Mouse (Mus musculus): ENCODE results near the gene Snx29.
"Not testable (repeated sequence)": the region's sequence is repeated elsewhere in the genome, so short reads cannot be mapped to it uniquely, and the experiment has no call there.

Snx29 gene

DNA sequence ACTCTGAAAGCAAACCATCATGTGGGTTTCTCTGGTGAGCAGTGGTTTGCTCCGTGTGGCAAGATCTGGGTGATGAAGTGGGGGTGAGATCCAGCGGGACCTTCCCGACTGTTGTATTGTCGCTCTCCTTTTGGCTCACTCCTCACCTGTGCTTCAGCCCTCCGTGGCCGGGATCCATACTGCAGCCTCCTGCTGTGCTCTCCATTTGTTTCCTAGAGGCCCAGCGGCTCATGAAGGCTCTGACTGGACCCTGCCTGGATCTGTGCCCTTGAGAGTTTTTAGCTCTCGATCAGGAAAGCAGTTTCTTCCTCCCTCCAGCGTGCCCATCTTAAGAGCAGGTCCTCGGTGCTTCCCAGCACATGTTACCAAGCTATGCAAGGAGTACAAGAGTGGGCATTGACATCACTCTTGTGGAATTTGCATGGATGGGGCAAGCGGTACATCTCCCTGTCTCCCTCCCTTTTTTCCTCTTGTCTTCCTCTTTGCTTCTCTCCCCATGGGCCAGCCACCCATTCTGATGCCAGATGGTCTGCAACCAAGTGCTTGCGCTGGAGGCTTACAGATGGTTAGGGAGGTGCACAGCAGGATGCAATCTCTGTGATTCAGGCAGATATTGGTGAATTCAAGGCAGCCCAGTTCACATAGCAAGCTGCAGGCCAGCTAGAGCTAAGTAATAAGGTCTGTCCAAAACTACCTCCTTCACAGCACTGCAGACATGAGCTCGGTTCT is 207.9 kb downstream of the Snx29 start:
- in situ Hi-C loops (cut with MboI, MseI), result no loop called here

DNA sequence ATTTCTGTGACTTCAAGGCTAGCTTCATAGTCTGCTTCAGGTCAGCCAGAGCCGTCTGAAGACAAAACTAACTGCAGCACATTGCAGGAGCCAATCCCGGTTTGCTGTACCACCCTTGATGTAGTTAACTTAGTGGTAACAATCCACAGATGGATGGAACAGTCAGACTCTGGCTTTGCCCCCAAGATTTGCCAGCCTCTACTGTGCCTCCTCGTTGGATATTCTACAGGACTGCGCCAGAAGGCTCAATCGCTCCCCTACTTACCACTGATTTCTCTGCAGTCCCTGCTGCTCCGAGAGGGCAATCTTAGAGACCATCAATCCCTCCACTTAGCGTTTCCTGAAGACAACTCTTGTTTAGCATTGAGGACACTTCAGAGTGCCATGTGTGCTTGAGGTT is 208.7 kb downstream of the Snx29 start:
- in situ Hi-C loops (cut with MboI, MseI), result no loop called here

DNA sequence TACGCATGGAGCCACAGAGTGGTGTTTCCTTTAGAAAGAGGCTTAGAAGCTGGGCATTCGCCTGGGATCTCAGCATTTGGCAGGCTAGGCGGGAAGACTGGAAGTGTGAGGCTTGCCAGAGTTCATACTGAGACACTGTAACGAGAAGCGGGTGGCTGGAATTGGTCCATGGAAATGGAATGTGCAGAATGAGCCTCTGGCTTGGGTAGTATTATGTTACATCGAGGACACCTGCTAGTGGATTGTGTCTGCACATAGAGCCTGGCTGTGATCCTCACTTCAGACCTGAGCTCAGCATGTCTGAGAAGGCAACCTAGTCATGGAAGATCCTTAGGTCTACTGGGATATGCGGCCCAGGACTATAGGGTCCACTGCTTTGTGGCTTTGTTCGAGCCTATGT is 209.9 kb downstream of the Snx29 start:
- in situ Hi-C loops (cut with MboI, MseI), result no loop called here

DNA sequence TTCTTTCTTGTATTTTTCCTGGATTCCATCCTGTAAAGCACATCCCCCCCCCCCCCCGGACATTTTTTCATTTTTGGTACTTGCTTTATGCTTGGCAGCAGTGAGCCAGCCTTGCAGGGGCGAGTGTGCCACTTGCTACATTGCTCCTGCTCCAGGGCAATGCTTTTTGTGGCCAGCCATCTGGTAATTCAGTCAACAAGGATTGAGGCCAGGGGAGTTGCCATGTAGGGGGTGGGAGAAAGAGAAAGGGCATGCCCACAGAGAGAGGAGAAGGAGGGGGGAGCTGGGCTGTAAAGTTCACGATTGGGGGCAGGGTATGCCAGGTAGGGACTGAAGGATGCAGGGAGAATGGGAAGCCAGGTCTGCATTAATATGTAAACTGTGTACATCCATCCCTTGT is 210.7 kb downstream of the Snx29 start:
- in situ Hi-C loops (cut with MboI, MseI), result no loop called here

DNA sequence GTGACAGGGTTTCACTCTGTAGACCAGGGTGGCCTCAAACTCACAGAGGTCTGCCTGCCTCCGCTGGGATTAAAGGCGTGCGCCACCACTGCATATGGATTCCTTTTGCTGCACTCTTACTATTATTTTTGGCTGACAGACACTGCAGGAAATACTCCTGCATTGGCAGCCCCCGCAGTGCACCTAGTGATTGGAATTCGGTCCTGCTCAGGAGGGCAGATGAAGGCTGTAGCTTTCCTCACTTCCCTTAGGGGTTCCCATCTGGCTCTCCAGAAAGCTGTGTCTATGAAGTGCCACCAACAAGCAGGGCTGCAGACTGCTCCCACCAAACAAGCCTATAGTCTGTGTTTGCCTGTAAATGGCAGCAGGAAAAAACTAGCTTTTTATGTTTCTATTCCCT is 215.0 kb downstream of the Snx29 start:
- in situ Hi-C loops (cut with MboI, MseI), result no loop called here

DNA sequence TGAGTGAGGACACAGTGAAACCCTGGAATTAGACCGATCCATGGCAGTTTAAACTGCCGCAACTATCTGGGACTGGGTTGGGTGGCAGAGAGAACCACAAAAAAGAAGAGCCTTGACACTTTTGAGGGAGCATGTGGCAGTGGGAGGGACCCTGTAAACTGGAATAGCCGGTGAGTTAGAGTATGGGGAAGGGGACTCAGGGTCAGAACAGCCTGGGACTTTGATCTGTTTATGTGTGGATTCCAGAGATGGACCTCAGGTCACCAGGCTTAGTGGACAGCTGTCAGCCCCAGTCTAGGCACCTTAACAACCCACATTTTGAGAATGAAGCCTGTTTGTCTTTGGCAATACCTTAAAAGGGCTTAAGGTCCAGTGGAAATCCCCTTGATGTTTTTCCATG is 215.5 kb downstream of the Snx29 start:
- in situ Hi-C loops (cut with MboI, MseI), result no loop called here

DNA sequence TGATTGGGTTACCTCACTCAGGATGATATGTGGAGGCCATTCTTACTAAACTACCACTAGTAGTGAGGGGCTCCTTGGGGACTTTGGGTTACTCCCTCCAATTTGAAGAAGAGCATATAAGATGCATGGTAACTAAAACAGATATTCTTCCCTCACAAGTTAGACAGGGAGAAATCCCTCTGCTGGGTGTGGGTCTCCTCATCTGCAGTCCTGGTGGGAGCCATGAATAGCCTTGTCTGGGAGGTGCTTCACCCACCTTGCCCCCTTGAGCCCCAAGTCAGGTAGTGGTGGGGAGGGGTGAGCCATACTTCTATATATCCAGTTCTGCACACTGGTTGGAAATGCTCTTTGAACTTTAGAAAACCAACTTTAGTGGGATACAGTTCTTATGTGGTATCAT is 218.3 kb downstream of the Snx29 start:
- in situ Hi-C loops (cut with MboI, MseI), result no loop called here

DNA sequence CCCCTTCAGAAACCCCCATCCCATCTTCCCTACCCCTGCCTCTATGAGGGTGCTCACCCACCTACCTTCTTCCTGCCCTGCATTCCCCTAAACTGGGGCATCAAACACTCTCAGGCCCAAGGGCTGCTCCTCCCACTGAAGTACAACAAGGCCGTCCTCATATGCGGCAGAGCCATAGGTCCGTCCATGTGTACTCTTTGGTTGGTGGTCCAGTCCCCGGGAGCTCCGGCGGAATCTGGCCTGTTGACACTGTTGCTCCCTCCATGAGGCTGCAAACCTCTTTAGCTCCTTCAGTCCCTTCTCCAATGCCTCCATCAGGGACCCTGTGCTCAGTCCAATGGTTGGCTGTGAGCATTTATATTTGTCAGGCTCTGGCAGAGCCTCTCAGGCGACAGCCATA is 219.1 kb downstream of the Snx29 start:
- in situ Hi-C loops (cut with MboI, MseI), result no loop called here

DNA sequence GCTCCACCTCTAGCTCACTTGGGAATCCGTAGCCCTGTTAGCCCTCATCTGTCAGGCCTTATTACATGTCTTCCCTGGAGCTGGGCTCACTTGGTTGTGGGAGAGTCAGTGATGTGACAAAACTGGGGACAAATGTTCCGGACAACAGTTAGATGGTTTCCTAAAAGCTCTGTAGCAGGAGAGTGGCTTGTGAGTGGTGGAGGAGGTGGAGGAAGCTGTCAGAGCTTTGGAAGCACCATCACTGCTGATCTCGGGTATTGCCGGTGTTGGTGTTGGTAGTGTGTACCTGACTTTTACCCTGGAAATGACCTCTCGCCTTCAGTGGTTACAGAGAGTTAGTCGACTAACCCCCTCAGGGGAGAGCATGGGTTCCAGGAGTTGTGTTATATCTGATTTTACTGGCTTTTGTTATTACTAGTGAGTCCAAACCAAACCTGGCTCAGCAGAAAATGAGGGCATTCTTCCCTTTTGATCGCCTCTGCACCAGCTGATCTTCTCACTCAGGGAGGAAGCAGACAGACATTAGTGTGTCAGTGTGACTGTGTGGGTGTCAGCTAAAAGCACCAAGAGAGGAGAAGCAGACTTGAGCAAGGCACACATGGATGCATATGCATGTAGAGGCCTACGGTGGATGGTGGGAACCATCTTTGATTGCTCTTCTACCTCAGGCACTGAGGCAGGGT is 227.5 kb downstream of the Snx29 start:
- in situ Hi-C loops (cut with MboI, MseI), result no loop called here

DNA sequence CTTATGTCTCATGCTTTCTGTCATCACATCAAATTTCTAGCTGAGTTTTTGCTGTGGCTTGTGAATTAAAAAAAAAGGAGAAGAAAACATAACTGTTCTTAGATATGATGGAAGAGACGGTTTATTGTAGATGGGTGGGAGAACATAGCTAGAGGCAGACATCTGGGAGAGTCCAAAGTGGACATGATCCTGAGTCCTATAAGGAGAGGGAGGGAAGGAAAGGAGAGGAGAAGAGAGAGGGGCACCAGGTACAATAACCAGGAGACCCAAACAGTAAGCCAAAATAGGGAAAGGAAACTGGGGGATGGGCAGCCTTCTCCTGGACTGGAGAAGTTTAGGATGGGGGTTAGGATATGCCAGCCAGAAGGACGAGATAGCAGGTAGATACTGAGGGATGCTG is 239.0 kb downstream of the Snx29 start:
- in situ Hi-C loops (cut with MboI, MseI), result no loop called here

DNA sequence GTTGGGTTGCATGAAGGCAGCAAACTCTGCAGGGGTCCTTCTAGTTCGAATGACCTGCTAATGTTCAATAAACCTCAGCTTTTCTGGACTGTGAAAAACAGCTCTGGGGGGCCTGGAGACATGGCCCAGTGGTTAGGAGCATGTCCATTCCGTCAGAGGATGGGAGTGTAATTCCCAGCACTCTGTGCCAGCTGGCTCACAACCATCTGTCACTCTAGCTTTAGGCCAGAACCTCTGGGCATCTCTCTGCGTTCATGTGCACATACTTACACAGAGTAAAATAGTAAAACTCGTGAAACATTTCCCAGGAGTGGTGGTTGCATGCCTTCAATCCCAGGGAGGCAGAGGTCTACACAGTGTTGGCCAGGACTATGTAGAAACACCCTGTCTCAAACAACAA is 241.1 kb downstream of the Snx29 start:
- in situ Hi-C loops (cut with MboI, MseI), result no loop called here

DNA sequence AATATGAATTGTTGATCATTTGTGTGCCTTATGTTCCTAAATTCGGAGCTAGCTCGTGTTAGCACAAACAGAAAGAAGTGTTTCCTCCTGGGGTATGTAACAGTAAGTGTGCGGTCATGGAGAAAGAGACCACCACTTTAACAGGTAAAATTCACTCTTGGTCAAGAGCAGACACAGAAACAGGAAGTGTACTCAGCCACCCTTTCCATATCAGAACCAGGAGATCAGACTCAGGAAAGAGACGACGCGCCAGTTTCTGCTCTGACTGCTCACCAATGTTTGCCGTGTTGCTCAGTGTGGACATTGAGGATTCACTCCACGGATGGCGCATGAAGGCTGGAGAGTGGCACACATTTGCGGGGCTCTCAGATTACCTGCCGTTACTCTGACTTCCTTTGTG is 242.4 kb downstream of the Snx29 start:
- in situ Hi-C loops (cut with MboI, MseI), result no loop called here

DNA sequence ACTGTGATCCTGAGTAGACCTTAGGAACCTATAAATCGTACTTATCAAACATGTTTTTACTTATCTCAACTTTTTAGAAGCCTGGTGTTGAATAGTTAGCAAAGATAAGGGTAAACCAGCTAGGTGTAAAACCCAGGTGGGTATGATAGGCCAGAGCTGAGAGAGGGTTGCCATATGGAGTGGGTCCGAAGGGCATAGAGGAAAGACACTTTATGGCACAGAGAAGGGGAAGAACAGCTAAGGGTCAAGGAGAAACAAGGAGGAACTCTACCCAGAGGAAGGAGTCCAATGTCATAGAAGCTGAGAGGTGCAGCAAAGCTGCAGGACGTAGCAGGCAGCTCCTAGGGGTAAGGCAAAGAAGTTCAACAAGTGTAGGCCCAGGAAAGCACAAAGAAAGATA is 244.9 kb downstream of the Snx29 start:
- in situ Hi-C loops (cut with MboI, MseI), result no loop called here

DNA sequence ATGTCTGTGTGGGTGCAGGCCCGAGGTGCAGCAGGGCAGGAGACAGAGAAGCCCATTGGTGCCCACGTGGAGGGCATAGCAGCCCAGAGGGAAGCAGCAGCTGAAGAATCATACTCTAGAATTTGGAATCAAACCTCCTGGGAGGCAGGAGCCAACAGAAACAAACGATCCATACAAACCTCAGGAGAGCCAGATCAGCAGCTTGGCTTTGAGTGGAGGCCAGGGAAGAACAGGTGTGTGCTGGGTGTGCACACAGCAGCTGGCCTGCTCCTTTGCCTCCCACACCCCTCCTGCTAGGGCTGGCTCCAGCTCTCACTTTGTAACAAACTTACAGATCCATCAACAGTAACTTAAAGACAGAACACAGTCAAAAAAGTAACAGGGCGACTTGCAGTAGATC is 245.4 kb downstream of the Snx29 start:
- in situ Hi-C loops (cut with MboI, MseI), result no loop called here

DNA sequence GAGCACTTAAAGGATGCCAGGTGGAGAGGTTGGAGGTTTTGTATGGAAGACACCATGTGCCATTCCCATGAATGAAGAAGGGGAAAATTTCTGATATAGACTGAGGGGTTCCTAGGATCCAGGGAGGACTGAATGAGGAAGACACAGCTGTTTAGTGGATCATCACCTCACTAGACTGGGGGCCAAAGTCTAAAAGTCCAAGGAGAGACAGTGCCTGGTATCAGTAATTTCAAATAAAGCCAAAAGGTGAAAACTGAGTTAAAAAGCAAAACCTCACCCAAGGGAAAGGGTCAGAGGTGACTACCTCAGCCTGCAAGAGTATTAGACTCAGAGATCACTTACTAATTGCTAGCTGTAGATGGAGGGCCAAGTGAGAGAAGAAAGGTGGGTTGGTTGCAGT is 245.9 kb downstream of the Snx29 start:
- in situ Hi-C loops (cut with MboI, MseI), result no loop called here

DNA sequence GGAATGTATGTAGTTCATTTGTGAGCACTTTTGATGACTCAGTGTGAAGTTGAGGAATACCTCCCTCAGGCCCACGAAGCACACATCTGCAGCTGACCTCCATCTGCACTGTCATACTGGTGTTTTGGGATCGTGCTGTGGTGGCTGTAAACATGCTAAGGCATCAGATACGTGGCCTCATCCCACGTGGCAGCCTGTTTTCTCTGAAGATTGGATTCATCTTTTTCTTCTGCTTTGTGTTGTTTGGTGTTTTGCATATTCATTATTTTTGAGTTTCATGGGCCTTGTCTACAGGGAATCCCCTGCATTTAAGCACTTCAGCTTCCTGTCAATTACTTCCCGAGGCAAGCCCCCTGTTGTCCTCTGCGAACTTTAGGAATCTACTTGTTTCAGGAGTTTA is 246.4 kb downstream of the Snx29 start:
- in situ Hi-C loops (cut with MboI, MseI), result no loop called here

DNA sequence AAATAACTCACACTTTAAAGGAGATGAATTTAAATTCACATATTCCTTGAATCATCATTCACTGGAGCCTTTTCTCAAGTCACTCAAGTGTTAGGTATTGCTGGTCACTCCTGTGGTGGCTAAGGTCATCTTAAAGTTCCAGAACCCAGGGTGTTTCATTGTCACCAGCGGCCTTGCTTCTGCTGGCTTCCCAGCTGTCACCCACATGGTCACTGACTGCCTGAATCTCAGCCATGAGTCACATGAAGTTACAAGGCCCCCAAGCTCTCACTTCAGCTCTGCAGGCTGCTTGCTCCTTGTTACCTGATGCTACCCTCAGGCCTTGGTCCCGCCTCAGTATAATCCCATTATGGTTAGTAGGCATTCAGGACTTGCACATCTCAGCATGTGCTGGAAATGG is 247.4 kb downstream of the Snx29 start:
- in situ Hi-C loops (cut with MboI, MseI), result no loop called here

DNA sequence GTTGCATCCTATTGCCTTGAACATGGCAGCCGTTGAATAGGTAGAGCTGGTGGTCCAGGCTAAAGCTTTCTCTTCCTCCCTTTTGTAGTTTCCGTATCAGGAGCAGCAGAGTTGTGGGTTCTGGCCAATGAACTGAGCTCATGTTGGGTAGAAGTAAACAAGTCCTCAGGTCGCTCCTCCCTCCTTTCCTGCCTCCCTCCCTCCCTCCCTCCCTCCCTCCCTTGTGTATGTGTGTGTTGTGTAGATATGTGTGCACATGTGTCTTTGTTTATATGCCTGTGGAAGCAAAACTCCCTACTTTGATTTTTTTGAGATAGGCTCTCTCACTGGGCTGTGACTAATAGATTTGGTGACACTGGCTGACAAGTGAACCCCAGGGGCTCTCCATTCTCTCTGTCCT is 251.8 kb downstream of the Snx29 start:
- in situ Hi-C loops (cut with MboI, MseI), result no loop called here

DNA sequence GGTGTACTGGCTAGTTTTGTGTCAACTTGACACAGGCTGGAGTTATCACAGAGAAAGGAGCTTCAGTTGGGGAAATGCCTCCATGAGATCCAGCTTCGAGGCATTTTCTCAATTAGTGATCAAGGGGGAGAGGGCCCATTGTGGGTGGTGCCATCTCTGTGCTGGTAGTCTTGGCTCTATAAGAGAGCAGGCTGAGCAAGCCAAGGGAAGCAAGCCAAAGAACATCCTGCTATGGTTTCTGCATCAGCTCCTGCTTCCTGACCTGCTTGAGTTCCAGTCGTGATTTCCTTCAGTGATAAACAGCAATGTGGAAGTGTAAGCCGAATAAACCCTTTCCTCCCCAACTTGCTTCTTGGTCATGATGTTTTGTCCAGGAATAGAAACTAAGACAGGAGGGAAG is 253.0 kb downstream of the Snx29 start:
- in situ Hi-C loops (cut with MboI, MseI), result not testable (repeated sequence)

DNA sequence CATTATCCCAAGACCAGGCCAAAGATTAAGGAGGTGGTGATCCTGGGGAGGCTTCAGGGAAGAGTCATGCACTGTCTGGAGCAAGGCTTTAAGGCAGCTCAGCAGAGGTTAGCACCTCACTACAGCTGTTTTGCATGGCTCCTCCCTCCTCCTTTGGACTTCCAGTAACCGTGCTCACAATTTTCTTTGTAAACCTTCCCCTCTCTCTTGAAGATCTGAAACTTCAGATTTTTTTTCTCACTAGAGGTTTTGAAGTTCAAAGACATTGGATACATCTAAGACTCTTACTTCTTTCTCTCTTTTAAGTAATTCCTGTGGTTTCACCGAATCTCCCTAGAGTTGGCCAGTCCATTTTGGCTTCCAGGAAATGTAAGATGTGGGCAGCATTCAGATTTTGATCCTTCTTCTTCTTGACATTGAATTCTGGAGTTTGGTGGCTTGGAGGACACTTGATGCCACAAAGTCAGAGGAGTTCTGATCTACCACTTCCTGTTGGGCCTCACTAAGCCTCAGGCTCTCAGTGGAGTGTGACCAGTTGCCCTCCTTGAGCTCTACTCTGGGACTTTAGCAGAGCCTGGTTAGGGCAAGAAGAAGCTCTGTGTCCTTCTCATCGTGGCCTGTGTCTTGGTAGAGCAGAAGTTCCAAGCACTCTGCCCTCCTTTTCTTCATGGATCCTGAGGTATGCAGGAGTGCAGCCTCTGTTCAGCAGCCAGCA is 255.0 kb downstream of the Snx29 start:
- in situ Hi-C loops (cut with MboI, MseI), result no loop called here

DNA sequence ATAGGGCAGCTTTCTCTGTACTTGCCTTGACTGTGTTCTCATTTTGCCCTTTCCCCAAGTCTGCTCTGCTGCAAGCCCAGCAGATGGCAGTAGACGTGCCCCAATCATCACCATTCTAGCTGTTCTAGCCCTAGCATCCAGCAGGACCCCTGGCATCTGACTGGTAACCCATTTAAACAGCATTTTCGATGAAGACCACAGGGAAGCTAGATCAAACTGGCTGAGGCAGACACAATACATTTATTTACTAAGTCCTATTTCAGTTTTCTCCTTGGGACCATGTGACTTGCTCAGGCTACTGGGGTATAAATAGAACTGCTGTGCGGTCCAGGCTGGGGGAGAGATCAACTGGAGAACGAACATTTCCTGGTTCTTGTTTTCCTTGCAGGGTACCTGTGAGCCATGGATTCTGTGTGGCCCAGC is 257.0 kb downstream of the Snx29 start:
- in situ Hi-C loops (cut with MboI, MseI), result no loop called here

DNA sequence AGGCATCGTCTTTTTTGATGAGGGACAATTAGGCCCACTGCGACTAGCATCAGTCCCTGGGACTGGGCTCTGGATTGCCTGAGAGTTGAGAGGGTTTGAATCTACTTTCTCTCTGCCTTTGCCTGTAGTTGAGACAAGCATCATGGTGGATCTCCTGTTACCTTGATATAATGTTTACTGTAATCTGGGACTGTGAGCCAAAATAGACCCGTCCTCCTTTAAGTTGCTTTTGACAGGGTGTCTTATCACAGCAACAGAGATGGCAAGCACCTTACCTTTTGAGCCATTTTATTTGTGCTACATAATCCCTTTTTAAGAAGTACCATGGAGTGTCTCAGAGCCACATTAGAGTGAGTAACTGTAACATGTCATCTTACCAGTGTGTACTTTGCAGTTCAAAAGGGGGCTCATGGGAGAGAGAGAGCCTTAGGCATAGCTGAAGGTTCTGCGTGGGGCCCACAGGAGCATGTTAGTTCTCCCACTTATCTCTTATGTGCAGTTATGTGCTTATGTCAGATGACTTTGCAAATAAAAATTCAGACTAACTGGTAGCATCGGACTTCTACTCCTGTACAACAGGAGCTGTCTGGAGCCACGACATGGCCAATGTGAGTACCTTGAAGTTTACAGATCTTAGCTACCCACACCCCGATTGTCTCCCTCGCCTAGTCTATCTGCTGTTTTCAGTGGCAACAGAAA is 261.4 kb downstream of the Snx29 start:
- in situ Hi-C loops (cut with MboI, MseI), result no loop called here

Data from regulatory T cell (primary cell).